Mouse (Mus musculus): ENCODE measurements at regions not wholly inside any gene's neighbourhood (a gene's known extent, or its start where the extent isn't known, plus 50 kb on each side); places are given as distances from the start of the nearest gene placed in this dataset.
A peak's percentile ranks its signal among the peaks of the same experiment; 100 is the strongest.

- Histone ChIP-seq H3K36me3 (no peaks in the 10 kb centered on the region), H3K4me2 (no peak overlapping the region), H3K27me3 (no peaks in the 10 kb centered on the region), H3K4me3 (no peak overlapping the region), H3K27ac (replicated peaks) (no peak overlapping the region), H3K9me3 (no peaks in the 10 kb centered on the region), H3K9ac (no peak overlapping the region), H3K4me1 (replicated peaks) (peaks cover 23% of the 10 kb centered on the region)
- WGBS: 28% methylated on average over 7 of the region's 7 CpGs
- ATAC-seq (ENCODE audit: low read depth): no peak
Observed at GRCm38 (mm10) chr11:91132771-91133380, 444.5 kb downstream of the Kif2b start.

GRCm38 (mm10) chr11:91131960-91132359 lies 443.8 kb upstream of the Tom1l1 start:
- no peaks in the 10 kb centered on the region for H3K9me3 ChIP-seq

GRCm38 (mm10) chr11:91098186-91098585 lies 410.0 kb upstream of the Tom1l1 start:
- H3K4me1 ChIP-seq (replicated peaks): no peaks in the 10 kb centered on the region
- no peak for ATAC-seq (ENCODE audit: low read depth)
- no peaks in the 10 kb centered on the region for H3K9me3 ChIP-seq
- no peak overlapping the region for H3K9ac ChIP-seq
- no peaks in the 10 kb centered on the region for H3K36me3 ChIP-seq
- H3K27me3 ChIP-seq: no peaks in the 10 kb centered on the region
- no peak overlapping the region for H3K4me2 ChIP-seq
- WGBS: 31% methylated on average over 5 of the region's 5 CpGs
- H3K27ac ChIP-seq (replicated peaks): peak overlapping the region; percentile 1; the same call in 1 of the 2 replicates
- H3K4me3 ChIP-seq: no peak overlapping the region

More at GRCm38 (mm10) chr11:91131960-91132359, 443.8 kb upstream of the Tom1l1 start:
- Histone ChIP-seq H3K9ac (no peak overlapping the region), H3K27me3 (no peaks in the 10 kb centered on the region), H3K4me2 (no peak overlapping the region), H3K36me3 (no peaks in the 10 kb centered on the region), H3K27ac (replicated peaks) (no peak overlapping the region), H3K4me1 (replicated peaks) (peaks cover 23% of the 10 kb centered on the region), H3K4me3 (no peak overlapping the region)
- no peak for ATAC-seq (ENCODE audit: low read depth)
- WGBS: 14% methylated on average over 6 of the region's 6 CpGs

- Histone ChIP-seq H3K4me1 (replicated peaks) (no peaks in the 10 kb centered on the region), H3K27me3 (no peaks in the 10 kb centered on the region), H3K9me3 (no peaks in the 10 kb centered on the region), H3K9ac (no peak overlapping the region), H3K4me3 (no peak overlapping the region), H3K4me2 (no peak overlapping the region), H3K27ac (replicated peaks) (no peak overlapping the region), H3K36me3 (no peaks in the 10 kb centered on the region)
- ATAC-seq (ENCODE audit: low read depth): no peak
- whole genome bisulfite sequencing: 61% methylated on average over 3 of the region's 3 CpGs
Observed at GRCm38 (mm10) chr11:91097552-91097951, 409.4 kb upstream of the Tom1l1 start.

- Histone ChIP-seq H3K4me1 (replicated peaks) (no peaks in the 10 kb centered on the region), H3K4me3 (no peak overlapping the region), H3K4me2 (no peak overlapping the region), H3K9me3 (no peaks in the 10 kb centered on the region), H3K36me3 (no peaks in the 10 kb centered on the region), H3K27me3 (no peaks in the 10 kb centered on the region), H3K9ac (no peak overlapping the region), H3K27ac (replicated peaks) (no peak overlapping the region)
- WGBS: 67% methylated on average over 12 of the region's 12 CpGs
- ATAC-seq (ENCODE audit: low read depth): no peak
Observed at GRCm38 (mm10) chr11:91096000-91096652, 408.0 kb upstream of the Tom1l1 start.

GRCm38 (mm10) chr11:91065365-91065764 lies 377.2 kb upstream of the Tom1l1 start:
- 33% methylated on average over 6 of the region's 6 CpGs for WGBS
- Histone ChIP-seq H3K4me1 (replicated peaks) (peaks cover 5% of the 10 kb centered on the region; the same call in 1 of the 2 replicates), H3K9ac (no peak overlapping the region), H3K4me2 (no peak overlapping the region), H3K9me3 (no peaks in the 10 kb centered on the region), H3K27me3 (no peaks in the 10 kb centered on the region), H3K27ac (replicated peaks) (no peak overlapping the region), H3K36me3 (no peaks in the 10 kb centered on the region), H3K4me3 (no peak overlapping the region)
- ATAC-seq (ENCODE audit: low read depth): no peak

- 70% methylated on average over 9 of the region's 9 CpGs for WGBS
- H3K9me3 ChIP-seq: no peaks in the 10 kb centered on the region
- H3K4me1 ChIP-seq (replicated peaks): no peaks in the 10 kb centered on the region; the same call in 1 of the 2 replicates
- no peak overlapping the region for H3K9ac ChIP-seq
- no peak overlapping the region for H3K4me2 ChIP-seq
- no peak overlapping the region for H3K27ac ChIP-seq (replicated peaks)
- no peak for ATAC-seq (ENCODE audit: low read depth)
- no peak overlapping the region for H3K4me3 ChIP-seq
- no peaks in the 10 kb centered on the region for H3K27me3 ChIP-seq
- H3K36me3 ChIP-seq: no peaks in the 10 kb centered on the region
Observed at GRCm38 (mm10) chr11:91056966-91057597, 368.9 kb upstream of the Tom1l1 start.

- no peaks in the 10 kb centered on the region; the same call in none of the 2 replicates for H3K4me1 ChIP-seq (replicated peaks)
- H3K4me2 ChIP-seq: no peak overlapping the region
- H3K9me3 ChIP-seq: no peaks in the 10 kb centered on the region
- H3K36me3 ChIP-seq: no peaks in the 10 kb centered on the region
- WGBS: 90% methylated on average over 2 of the region's 2 CpGs
- H3K4me3 ChIP-seq: no peak overlapping the region
- no peaks in the 10 kb centered on the region for H3K27me3 ChIP-seq
- no peak for ATAC-seq (ENCODE audit: low read depth)
- H3K9ac ChIP-seq: no peak overlapping the region
- H3K27ac ChIP-seq (replicated peaks): no peak overlapping the region
Observed at GRCm38 (mm10) chr11:91053321-91053720, 365.2 kb upstream of the Tom1l1 start.

GRCm38 (mm10) chr11:91051646-91052045 lies 363.5 kb upstream of the Tom1l1 start:
- H3K27me3 ChIP-seq: no peaks in the 10 kb centered on the region
- ATAC-seq (ENCODE audit: low read depth): no peak
- WGBS: 8% methylated on average over 3 of the region's 3 CpGs
- no peak overlapping the region for H3K9ac ChIP-seq
- no peak overlapping the region for H3K27ac ChIP-seq (replicated peaks)
- no peaks in the 10 kb centered on the region; the same call in 1 of the 2 replicates for H3K4me1 ChIP-seq (replicated peaks)
- H3K4me3 ChIP-seq: no peak overlapping the region
- no peaks in the 10 kb centered on the region for H3K9me3 ChIP-seq
- H3K36me3 ChIP-seq: no peaks in the 10 kb centered on the region
- no peak overlapping the region for H3K4me2 ChIP-seq

GRCm38 (mm10) chr11:91041486-91041885 lies 353.3 kb upstream of the Tom1l1 start:
- Histone ChIP-seq H3K4me2 (no peak overlapping the region), H3K4me1 (replicated peaks) (no peaks in the 10 kb centered on the region), H3K27me3 (no peaks in the 10 kb centered on the region), H3K27ac (replicated peaks) (no peak overlapping the region), H3K4me3 (no peak overlapping the region), H3K36me3 (no peaks in the 10 kb centered on the region), H3K9me3 (no peaks in the 10 kb centered on the region), H3K9ac (no peak overlapping the region)
- no peak for ATAC-seq (ENCODE audit: low read depth)
- 51% methylated on average over 3 of the region's 3 CpGs for WGBS

All from neural tube, embryonic 13.5 days (tissue).